Mouse (Mus musculus): ENCODE data around the gene Gadd45gip1. TPM values are rescaled to one million over a fixed set of nuclear protein-coding genes. Genes with fewer than 3 reads are reported as not detected.

Gene Gadd45gip1
- 56.5 and 63.7 TPM in 2 replicates for total RNA-seq (2017)

DNA sequence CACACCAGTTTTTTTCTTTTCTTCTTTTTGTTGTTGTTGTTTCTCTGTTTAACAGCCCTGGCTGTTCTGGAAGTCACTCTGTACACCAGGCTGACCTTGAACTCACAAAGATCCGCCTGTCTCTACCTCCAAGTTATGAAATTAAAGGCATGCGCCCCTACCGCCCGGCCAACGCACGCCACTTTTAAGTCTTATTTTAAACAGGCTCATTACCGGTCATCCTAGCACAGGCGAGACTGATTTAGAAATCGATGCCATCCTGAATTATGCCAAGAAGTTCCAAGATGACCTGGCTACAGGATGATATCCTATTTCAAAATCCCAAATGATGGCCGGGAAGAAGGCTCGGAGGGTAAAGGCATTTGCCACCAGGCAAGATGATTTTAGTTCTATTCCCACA is at the start of gene Gadd45gip1:
Gadd45gip1 (plus strand) TSS at position 33 of the 400 bp plus-strand sequence.
- ATAC-seq (replicated peaks; ENCODE audit: low read depth, poor library complexity, severe bottlenecking): peak; percentile 71

DNA sequence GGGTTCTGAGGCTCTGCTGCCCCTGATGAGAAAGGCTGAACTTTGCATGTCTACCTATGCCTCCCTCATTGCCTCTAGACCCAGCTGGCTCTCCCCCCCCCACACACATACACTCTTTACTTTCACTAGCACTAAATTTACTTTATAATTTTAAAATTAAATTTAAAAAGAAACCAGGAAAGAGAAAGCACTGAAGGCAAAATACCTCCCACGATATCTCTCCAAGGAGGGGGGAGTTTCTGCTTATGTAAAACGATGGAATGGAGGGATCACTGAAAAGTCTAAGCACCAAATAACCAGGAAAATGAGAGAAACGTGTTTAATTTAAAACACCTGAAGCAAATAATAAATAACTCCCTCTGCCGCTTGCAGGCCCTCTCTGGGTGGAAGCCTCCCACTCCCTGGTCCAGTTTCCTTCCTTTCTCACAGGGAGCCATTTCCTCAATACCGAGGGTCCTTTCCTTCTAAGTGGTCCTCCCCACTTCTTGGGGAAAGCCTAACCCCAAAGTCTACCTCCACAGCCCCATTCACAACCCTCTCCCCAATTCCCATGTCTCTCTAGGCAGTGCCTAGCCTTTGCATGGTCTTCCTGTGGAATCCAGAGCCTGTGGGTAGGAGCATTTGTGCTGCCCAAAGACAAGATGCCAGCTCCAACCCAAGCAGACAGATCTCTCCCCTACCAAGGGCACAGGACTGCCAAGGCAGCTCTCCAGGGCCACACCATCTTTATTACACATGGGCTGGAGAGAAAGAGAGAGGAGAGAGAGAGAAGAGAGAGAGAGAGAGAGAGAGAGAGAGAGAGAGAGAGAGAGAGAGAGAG is 49.4 kb upstream of the Gadd45gip1 start:
- no peak for ATAC-seq (replicated peaks; ENCODE audit: low read depth, poor library complexity, severe bottlenecking)

DNA sequence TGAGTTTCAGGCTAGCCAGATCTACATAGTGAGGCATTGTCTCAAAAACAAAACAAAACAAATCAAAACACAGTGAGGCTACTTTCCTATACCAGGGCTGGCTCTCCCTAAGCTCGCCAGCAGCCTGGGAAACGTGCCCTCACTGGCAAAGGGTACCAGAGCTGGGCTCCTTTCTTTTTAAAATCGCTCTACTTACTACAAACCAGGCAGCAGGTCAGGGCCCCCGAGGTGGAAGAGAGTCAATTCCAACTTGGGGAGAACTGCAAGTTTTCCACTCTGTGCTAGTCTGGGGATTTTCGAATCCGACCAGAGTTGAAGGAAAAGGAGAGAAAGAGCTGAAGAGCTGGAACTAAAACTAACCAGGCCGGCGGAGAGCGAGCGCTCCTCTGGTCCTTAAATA is 48.6 kb upstream of the Gadd45gip1 start:
- no peak for ATAC-seq (replicated peaks; ENCODE audit: low read depth, poor library complexity, severe bottlenecking)

DNA sequence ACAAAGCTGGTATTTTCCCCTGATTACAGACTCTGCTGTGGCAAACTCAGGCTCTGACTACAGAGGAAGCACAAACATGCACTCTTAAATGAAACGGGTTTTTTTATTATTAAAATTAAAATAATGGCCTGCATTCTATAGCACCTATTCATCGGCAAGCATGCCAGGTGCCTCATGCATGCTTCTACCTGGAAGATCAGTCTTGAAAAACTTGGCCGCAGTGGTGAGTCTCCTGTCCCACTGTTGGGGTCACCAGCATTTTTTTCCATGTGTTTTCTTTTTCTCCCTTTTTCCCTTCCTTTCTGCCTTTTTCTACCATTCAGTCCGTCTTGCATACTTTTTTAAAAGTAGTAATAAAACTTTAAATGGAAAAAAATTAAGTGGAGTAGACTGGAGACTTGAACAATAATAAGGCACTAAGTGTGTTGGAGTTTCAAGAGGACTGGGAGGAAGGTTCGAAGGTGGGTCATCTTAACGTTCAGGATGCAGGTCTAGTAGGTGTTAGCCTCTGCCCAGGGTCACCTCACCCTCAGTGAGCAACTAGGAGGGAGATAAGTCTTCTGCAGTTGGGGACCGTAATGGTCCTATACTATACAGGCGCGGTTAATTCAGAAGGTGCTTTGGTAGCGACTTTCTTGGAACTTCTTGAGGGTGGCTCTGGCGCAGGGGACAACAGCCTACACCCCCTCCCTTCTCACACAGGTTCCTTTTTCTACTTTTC is 48.0 kb upstream of the Gadd45gip1 start:
- ATAC-seq (replicated peaks; ENCODE audit: low read depth, poor library complexity, severe bottlenecking): no peak

DNA sequence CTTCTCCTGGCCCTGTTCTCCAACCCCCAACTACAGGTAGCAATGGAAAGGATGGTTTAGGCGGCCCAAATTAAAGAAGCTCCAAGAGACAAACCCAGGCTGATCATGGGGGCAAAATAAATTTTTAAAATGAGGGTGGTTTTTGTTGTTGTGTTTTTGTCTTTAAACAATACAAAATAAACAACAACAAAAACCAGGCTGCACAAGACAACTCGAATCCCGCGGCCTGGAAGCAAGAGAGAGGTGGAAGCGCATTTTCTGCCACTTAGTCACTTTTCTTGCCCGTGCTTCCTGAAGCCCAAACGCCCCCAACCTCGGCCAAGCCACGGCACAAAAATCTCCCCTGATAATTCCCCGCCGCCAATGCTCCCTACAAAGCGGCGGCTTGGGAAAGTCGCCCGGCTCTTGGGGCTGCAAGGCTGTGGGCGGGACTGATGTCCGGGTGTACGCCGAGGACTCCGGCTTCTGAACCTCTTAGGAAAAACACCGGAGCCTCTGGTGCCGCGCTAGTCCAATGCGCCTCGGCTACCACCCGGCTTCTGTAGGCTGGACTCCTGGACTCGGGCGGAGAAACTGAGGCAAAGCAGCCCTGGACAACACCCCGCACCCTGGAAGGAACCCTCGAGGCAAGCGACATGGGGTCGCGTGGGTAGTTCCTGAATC is 47.3 kb upstream of the Gadd45gip1 start:
- no peak for ATAC-seq (replicated peaks; ENCODE audit: low read depth, poor library complexity, severe bottlenecking)

DNA sequence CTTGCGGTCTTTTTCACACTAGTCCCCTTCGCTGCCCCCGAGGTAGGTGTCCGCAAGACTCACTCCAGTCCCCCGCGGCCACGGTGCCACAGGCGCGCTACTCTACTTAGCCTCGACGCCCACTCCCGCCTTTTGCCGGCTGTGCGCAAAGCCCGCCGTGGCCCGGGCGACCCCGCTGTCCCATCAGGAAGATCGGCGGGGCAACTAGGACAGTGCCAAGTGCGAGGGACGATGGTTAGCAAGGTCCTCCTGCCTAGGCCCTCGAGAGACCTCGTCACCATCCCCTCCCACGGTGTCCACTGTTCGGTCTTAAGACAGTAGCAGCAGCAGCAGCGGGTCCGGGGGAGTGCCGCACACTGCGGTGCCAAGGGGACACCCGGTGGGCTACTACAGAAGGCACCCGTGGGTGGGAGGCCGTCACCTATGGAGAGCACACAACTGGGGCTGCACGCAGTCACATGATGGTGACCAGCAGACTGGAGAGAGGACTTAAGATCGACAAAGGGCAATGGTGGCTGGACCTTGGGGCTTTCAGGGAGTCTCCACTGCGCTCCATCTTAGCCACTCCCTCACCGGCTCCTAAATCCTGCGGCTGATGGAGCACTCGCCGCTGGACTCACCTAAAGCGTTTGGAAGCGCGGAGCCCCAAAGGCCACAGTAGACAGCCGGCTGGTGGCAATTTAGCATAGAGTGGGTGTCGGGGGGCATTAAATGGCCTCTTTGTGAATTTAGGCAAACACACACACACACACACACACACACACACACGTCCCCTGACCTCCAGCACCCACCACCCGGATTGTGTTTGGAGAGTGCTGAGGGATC is 46.4 kb upstream of the Gadd45gip1 start:
- ATAC-seq (replicated peaks; ENCODE audit: low read depth, poor library complexity, severe bottlenecking): no peak

DNA sequence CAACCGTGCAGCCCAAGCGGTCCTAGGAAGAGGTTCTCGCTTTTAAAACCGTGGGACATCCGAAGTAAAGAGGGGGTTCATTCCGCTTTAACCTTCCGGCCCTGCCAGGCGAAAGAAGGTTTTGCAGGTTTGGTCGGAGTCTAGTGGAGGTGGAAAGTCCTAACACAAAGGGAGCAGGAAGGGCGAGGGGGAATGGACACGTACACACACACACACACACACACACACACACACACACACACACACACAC is 45.9 kb upstream of the Gadd45gip1 start:
- no peak for ATAC-seq (replicated peaks; ENCODE audit: low read depth, poor library complexity, severe bottlenecking)

DNA sequence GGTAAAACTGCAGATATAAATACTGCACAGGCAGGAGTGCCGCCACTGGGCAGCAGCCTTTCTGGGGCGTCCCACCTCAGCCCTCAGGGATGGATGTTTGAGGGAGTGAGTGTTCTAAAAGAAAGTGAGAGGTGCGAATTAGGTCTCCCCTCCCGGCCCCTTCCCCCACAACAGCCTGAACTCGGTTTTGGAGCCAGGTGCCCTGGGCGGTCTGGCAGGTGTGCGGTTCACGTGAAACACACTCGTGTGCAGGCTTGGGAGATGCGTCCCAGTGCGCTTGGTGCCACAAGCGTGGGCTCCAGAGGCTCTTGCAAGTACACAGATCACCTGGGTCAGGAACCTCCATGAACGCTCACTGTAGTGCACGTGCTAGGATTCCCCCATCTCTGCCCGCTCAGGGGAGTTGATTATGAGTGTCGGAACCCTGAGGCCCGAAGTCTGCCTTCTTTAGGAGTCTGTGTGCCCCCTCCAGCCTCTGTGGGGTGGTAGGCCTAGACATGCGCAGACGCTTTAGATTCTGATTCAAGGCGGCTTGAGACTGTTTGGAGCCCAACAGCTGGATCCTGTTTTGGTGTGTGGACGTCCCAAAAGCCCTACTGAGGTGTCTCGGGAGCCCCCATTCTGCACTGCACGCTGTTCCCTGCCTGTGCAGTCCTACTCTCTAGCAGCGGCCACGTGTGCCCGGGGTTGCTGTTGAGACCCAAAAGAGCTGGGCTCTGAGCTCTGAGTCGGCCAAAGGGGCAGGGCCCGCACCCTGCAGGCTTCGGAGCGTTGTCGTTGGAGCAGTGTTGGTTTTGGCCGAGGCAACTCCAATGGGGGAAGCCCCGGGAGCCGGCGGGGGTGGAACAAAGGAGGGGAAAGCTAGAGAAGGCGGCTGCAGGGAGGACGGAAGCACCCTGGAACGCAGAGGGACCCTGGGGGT is 45.3 kb upstream of the Gadd45gip1 start:
- ATAC-seq (replicated peaks; ENCODE audit: low read depth, poor library complexity, severe bottlenecking): no peak

DNA sequence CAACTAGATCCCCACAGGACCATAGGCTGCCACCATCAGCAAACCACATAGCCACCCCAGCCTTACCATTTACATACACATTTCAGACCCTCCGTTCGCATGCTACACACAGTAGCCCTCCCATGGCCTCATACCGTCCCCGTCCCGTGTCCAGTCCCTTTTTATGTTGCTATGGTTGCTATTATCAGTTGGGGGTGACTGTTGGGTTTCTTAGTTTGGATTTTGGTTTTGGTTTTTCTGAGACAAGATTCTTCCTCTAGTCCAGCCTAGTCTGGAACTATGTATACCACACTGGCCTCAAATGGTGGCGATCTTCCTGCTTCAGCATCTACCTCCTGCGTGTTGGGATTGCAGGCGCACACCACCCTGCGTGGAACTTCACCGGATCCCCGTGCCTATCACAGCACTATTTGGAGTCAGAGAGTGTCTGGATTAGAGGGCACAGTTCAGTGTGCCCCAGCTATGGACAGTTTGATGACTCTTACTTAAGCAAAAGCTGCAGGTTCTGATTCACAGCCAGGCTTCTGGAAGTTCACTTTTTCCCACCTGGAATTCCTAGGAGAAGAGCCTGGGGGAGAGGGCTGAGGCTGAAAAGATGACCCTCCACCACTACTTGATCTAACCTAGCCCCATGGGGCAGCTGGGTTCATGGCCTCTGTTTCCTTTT is 44.4 kb upstream of the Gadd45gip1 start:
- ATAC-seq (replicated peaks; ENCODE audit: low read depth, poor library complexity, severe bottlenecking): no peak

DNA sequence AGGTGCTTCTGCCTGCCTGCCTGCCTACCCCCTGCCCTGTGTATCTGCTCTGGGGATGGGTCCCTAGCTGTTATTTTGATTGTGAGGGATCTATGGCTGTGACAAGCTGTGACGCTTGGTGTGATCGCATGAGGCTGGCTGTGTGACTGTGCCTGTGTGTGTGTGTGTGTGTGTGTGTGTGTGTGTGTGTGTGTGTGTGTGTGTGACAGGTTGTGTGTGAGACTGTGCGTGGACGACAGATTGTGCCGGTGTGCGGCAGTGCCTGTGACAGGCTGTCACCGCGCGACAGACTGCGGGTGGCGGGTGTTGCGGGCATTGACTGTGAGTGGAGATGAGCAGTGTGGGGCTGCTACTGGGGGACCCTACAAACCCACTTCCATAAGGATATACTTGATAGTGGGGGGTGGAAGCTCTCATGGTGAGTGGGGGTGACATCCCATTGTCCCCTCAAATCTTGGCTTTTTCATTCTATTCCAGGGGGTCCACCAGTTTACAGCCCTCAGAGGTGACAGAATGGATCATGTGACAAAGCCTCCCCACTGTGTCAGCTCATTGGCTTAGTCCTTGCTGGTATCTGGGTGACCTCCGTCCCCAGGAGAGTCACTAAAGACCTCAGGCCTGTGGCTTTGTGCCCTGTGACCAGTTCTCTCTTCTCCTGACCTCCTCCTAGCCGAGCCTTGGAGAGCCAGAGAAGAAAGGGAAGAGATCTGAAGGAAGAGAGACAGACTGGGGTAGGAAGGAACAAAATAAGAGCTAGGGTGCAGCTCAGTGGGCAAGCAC is 43.6 kb upstream of the Gadd45gip1 start:
- no peak for ATAC-seq (replicated peaks; ENCODE audit: low read depth, poor library complexity, severe bottlenecking)

DNA sequence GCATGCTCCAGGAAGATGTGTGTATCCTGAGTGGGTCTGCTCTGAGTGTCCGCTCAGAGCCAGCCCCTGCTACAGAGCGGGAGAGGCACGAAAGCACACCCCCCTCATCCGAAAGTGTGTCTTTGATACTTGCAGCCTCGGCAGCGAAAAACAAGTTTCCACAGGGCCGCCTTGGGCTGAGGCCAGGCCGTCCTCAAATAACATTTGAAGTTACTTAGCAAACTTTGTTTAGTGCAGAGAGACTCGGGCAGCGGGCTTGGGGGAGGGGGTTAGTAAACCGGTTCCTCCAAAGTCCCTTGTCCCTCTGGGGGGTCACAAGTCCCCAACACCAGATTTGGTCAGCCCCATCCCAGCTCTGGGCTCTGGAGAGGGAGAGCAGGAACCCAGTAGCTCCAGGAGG is 42.4 kb upstream of the Gadd45gip1 start:
- ATAC-seq (replicated peaks; ENCODE audit: low read depth, poor library complexity, severe bottlenecking): no peak

DNA sequence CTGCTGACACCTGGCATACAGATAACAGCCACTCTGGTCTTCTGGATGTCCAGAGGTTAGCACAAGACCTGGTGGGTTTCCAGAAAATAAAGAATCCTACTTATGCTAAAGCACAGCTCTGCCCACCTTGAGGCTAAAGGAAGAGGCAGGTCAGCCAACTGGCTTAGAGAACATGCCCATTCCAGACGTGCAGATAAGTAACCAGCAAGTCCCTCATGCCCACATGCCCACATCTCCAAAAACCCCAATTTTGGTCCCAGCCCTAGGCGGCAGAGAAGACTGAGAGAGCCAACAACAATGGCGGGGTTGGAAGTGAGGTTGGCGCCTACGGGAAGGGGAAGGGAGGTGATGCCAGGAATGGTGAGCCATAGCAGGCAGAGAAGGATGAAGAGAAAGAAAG is 42.0 kb upstream of the Gadd45gip1 start:
- no peak for ATAC-seq (replicated peaks; ENCODE audit: low read depth, poor library complexity, severe bottlenecking)

DNA sequence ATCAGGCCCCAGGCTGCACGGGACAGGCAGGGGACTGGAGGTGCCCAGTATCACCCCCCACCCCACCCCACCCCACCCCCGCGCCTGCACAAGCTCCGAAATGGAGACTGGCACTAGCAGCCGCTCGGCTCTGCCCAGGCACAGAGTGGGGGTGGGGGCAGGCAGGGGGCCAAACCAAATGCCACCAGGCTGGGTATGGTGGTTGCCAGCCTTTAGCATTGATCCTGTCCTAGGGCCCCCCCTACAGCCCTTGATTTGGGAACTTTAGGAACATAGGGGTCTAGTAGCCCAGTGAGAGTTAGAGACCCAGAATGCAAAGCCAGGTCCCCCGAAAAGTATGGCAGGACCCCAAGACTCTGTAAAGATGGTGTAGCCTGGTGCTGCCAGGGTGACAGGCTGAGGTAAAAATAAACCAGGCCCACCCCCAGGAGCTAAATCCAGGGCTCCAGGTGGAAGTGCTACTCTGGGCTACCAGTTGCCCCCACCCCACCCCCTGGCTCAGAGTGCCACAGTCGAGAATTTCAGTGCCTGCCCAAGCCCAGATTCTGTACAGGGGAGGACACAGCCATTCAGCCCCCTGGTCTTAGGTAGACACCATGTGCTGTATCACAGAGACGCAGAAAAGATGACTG is 41.4 kb upstream of the Gadd45gip1 start:
- ATAC-seq (replicated peaks; ENCODE audit: low read depth, poor library complexity, severe bottlenecking): no peak

DNA sequence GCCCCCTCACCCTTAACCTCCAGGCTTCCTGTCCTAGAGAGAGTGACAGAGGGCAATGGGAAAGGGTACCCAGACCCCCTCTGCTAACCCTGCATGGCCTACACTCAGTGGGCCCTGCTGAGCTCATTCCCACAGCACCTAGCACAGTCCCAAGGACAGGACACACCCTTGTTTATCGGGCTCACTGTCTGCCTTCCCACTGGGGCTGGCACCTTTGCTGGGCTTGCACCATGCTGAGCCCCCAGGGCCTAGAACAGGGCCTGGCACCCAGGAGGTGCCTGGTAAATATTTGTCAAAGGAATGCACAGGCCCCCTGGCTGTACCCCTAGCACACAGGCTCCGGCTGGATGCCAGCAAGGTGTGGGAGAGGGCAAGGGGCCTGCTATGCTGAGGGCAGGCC is 40.8 kb upstream of the Gadd45gip1 start:
- no peak for ATAC-seq (replicated peaks; ENCODE audit: low read depth, poor library complexity, severe bottlenecking)

DNA sequence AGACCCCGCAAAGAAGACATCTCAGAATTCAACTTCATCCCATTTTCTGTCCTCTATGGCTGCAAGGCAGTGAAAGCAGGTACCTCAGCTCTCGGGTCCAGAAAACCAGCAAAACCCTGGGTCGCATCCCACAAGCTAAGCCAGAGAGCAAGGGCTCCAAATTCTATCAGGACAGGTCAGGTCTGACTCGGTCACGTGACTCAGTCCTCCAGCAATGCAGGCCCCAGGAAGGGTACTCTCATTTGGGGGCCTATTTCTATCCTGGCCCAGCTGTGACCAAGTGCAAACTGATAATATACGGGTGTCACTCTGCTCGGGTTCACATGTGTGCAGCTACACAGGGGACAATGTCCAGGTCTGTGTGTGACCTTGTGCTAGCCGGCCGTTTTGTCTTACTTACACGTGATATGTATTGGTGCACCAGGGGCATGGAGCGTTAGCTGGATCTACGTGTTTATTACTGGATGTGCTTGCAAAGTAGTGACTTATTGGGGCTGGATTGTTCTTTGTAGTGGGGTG is 38.8 kb upstream of the Gadd45gip1 start:
- ATAC-seq (replicated peaks; ENCODE audit: low read depth, poor library complexity, severe bottlenecking): no peak

DNA sequence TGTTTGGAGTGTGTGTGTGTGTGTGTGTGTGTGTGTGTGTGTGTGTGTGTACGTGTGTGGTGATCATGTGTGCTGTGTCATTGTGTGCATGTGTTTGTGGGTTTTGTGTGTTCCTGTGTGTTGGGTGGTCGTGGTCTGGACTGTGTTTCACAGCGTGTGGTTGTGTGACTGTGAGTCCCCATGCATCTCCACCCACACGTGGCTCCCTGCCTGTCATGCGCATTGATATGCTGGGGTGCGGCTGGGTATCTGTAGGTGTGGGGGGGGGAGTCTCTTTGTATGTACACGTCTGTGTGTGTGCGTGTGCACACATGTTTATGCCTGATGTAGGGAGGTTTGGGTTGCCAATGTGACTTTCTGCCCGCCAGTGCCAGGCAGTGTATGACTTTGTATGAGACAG is 38.2 kb upstream of the Gadd45gip1 start:
- ATAC-seq (replicated peaks; ENCODE audit: low read depth, poor library complexity, severe bottlenecking): no peak

DNA sequence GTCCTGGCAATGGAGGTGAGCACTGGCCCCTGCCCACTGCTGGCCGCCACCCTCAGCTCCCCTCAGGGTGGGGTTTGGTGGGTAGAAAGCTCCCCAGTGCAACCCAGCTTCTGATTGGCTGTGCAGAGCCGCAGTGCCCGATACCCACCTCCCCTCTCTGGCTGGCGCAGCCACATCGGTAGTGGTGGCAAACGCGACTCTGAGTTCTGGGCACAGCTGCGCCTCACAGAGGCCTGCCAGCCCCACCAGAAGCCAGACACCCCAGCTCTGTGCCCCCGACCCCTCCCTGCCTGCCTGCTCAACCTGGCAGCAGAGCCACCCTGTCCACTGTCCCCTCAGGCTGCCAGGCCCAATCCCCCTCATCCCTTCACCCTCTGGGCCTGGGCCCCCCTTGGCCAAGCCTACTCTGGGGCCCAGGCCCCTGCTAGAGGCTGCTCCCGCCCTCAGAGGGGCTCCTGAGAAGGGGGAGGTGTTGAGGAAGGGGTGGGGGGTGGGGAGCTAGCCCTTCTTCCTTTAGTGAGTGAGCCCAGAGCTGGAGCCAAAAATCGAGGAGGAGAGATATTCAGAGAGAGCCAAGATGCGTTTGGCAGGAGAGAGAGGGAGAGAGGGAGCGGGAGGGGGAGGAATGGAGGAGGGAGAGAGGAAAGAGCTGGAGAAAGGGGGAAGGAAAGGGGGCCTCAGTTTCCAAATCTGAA is 37.4 kb upstream of the Gadd45gip1 start:
- ATAC-seq (replicated peaks; ENCODE audit: low read depth, poor library complexity, severe bottlenecking): no peak

All from common myeloid progenitor, adult 5-6 weeks (primary cell).